Mouse (Mus musculus): ENCODE measurements around the gene Eif5a.

- TF ChIP-seq CTCF (IDR thresholded peaks at IDR 0.05; ENCODE audit: control insufficient read depth, insufficient read depth, low read length) (no peak), POLR2A (IDR thresholded peaks at IDR 0.05; ENCODE audit: borderline replicate concordance, control insufficient read depth, low read depth, low read length) (no peak)
Observed at GRCm38 (mm10) chr11:69937834-69938233, 16.1 kb upstream of the Eif5a start.
